Mouse (Mus musculus): Measurements from ENCODE around the gene Lyz2. TPM values are rescaled to one million over a fixed set of nuclear protein-coding genes. Genes with fewer than 3 reads are reported as not detected.

The Lyz2 gene
- total and polyA plus RNA-seq, 3 experiments = 0.17 TPM; not detected in 2

DNA sequence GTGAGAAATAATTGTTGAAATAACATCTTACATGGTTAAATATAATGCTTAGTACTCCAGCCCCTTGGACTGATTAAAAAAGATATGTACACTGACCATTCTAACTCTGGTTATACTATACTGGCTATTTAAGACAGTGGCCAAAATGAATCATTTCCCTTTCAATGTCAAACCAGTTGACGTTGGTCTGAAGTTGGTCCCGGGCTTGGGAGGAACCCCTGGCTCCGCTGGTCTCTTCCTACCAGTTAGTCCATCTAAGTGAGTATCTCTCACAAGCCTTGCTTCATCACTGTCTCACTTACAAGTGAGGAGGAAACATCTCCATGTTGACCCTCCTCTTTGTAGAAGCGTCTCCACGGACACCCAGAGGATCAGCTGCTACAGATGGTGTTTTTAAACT is 22.2 kb upstream of the Lyz2 start:
- dilution Hi-C loops (cut with MboI; ENCODE audit: extremely low pct_ligation_motif_present, extremely low pct_unique_long_range_greater_than_20kb, low sequenced_read_pairs) = no loop called here
- H3K9me3 ChIP-seq (replicated peaks; ENCODE audit: low read length) = no peaks in the 10 kb centered on the region
- no peaks in the 10 kb centered on the region for H3K27me3 ChIP-seq (replicated peaks)
- in situ Hi-C loops (cut with MboI; ENCODE audit: low pct_ligation_motif_present, low pct_unique_long_range_greater_than_20kb, low sequenced_read_pairs) = no loop called here
- TF ChIP-seq CHD2 (IDR thresholded peaks at IDR 0.05; ENCODE audit: low read length) (no peak), EP300 (IDR thresholded peaks at IDR 0.05; ENCODE audit: low read length) (no peak), CHD1 (IDR thresholded peaks at IDR 0.05; ENCODE audit: low read depth, low read length) (no peak), RCOR1 (conservative IDR thresholded peaks at IDR 0.05; ENCODE audit: low read depth, low read length) (no peak), MEF2A (IDR thresholded peaks at IDR 0.05; ENCODE audit: borderline replicate concordance, low read depth, low read length) (no peak), ELF1 (IDR thresholded peaks at IDR 0.05; ENCODE audit: low read depth, low read length) (no peak), MXI1 (IDR thresholded peaks at IDR 0.05; ENCODE audit: low read depth, low read length) (no peak), PAX5 (IDR thresholded peaks at IDR 0.05; ENCODE audit: low read length) (no peak), MAX (IDR thresholded peaks at IDR 0.05; ENCODE audit: low read length) (no peak), KAT2A (IDR thresholded peaks at IDR 0.05; ENCODE audit: insufficient replicate concordance, low read length) (no peak), HCFC1 (IDR thresholded peaks at IDR 0.05; ENCODE audit: low read depth, low read length) (no peak)
- no peak overlapping the region for H3K27ac ChIP-seq (ENCODE audit: insufficient read depth, low read depth)
- no peaks in the 10 kb centered on the region for H3K36me3 ChIP-seq (replicated peaks in 1 of 2; ENCODE audit: control insufficient read depth in 1 of 2, insufficient read depth in 1 of 2, low read length in 1 of 2)
- H3K79me2 ChIP-seq (replicated peaks; ENCODE audit: control insufficient read depth, extremely low read depth, insufficient read depth, poor library complexity, severe bottlenecking) = no peaks in the 10 kb centered on the region
- H3K4me1 ChIP-seq (ENCODE audit: control insufficient read depth in 1 of 2, insufficient read depth in 2 of 2) = no peaks in the 10 kb centered on the region
- H3K9ac ChIP-seq (ENCODE audit: insufficient read depth, low read depth) = no peak overlapping the region
- H3K4me3 ChIP-seq (replicated peaks in 1 of 3; ENCODE audit: low read depth in 2 of 3, low read length in 2 of 3, poor library complexity in 1 of 3) = no peak overlapping the region
- no peak overlapping the region for H3K4me2 ChIP-seq (ENCODE audit: insufficient read depth, low read depth, poor library complexity, severe bottlenecking)
- DNase-seq (ENCODE audit: extremely low read depth) = no peak

DNA sequence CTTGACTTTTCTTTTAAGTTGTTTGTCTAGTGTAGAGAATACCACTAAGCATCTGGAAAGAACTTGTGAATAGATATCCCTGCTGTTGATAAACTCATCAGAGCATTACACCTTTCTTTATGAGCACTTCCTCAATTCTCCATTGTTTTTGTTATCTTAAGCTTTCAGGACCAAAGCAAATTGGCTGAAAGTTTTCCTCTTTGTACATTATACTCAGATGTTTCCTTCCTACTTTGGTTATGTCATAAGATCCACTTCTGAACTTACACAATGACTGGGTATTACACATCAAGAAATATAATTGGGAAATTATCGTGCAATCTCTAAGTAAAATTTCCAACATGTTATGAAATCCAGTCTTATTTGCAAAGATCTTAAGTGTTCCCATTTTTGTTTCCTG is 19.6 kb upstream of the Lyz2 start:
- no peaks in the 10 kb centered on the region for H3K4me1 ChIP-seq (ENCODE audit: control insufficient read depth in 1 of 2, insufficient read depth in 2 of 2)
- in situ Hi-C loops (cut with MboI; ENCODE audit: low pct_ligation_motif_present, low pct_unique_long_range_greater_than_20kb, low sequenced_read_pairs) = no loop called here
- H3K27ac ChIP-seq (ENCODE audit: insufficient read depth, low read depth) = no peak overlapping the region
- dilution Hi-C loops (cut with MboI; ENCODE audit: extremely low pct_ligation_motif_present, extremely low pct_unique_long_range_greater_than_20kb, low sequenced_read_pairs) = no loop called here
- H3K36me3 ChIP-seq (replicated peaks in 1 of 2; ENCODE audit: control insufficient read depth in 1 of 2, insufficient read depth in 1 of 2, low read length in 1 of 2) = no peaks in the 10 kb centered on the region
- DNase-seq (ENCODE audit: extremely low read depth) = no peak
- no peak overlapping the region for H3K9ac ChIP-seq (ENCODE audit: insufficient read depth, low read depth)
- H3K27me3 ChIP-seq (replicated peaks) = no peaks in the 10 kb centered on the region
- no peak overlapping the region for H3K4me3 ChIP-seq (replicated peaks in 1 of 3; ENCODE audit: low read depth in 2 of 3, low read length in 2 of 3, poor library complexity in 1 of 3)
- TF ChIP-seq SIN3A (IDR thresholded peaks at IDR 0.05; ENCODE audit: low read length) = no peak
- TF ChIP-seq KAT2A (IDR thresholded peaks at IDR 0.05; ENCODE audit: insufficient replicate concordance, low read length) = no peak
- TF ChIP-seq MAFK (IDR thresholded peaks at IDR 0.05; ENCODE audit: insufficient replicate concordance, low read length) = no peak
- TF ChIP-seq E2F4 (IDR thresholded peaks at IDR 0.05; ENCODE audit: insufficient replicate concordance, low read depth, low read length) = no peak
- TF ChIP-seq SMC3 (IDR thresholded peaks at IDR 0.05; ENCODE audit: low read depth, low read length) = no peak
- no peak for TF ChIP-seq EP300 (IDR thresholded peaks at IDR 0.05; ENCODE audit: low read length)
- no peak for TF ChIP-seq JUN (IDR thresholded peaks at IDR 0.05; ENCODE audit: insufficient read depth, low read depth, low read length)
- TF ChIP-seq RCOR1 (conservative IDR thresholded peaks at IDR 0.05; ENCODE audit: low read depth, low read length) = no peak
- TF ChIP-seq ETS1 (conservative IDR thresholded peaks at IDR 0.05; ENCODE audit: low read depth, low read length) = no peak
- TF ChIP-seq TCF12 (IDR thresholded peaks at IDR 0.05; ENCODE audit: low read depth, low read length) = no peak
- TF ChIP-seq ELF1 (IDR thresholded peaks at IDR 0.05; ENCODE audit: low read depth, low read length) = no peak
- no peak for TF ChIP-seq NRF1 (IDR thresholded peaks at IDR 0.05; ENCODE audit: low read depth, low read length)
- no peak for TF ChIP-seq CTCF (conservative IDR thresholded peaks at IDR 0.05 in 1 of 2, IDR thresholded peaks at IDR 0.05 in 1 of 2; ENCODE audit: low read depth in 2 of 2, low read length in 2 of 2)
- H3K79me2 ChIP-seq (replicated peaks; ENCODE audit: control insufficient read depth, extremely low read depth, insufficient read depth, poor library complexity, severe bottlenecking) = no peaks in the 10 kb centered on the region
- H3K9me3 ChIP-seq (replicated peaks; ENCODE audit: low read length) = no peaks in the 10 kb centered on the region
- no peak overlapping the region for H3K4me2 ChIP-seq (ENCODE audit: insufficient read depth, low read depth, poor library complexity, severe bottlenecking)
